Mouse (Mus musculus): Measurements from ENCODE around the gene Iqschfp. TPM values are rescaled to one million over a fixed set of nuclear protein-coding genes. Genes with fewer than 3 reads are reported as not detected.

The Iqschfp gene
- polyA plus RNA-seq, 1 experiment = 1.1 TPM

DNA sequence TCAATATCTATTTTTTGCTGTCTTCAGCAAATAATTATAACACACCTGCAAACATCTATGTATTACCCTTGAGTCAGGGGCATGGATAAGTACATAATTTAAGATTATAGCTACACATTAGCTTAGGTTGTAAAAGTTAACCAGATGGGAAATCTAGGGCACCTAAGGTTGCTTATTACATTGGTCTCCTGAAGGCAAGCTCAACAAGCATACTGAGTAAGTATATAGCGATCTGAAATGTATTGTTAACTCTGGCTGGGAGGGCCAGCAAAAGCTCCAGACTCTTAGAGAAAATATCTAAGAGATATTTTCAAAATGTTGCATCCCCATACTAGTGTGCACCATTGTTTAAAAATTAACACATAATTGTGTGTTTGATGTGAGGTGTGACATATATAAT is 775.8 kb downstream of the Iqschfp start:
- Histone ChIP-seq H3K27ac (ENCODE audit: control insufficient read depth, insufficient read depth, low read depth, low read length) (no peak overlapping the region), H3K4me3 (ENCODE audit: control insufficient read depth, low read depth, low read length) (no peak overlapping the region), H3K36me3 (ENCODE audit: control insufficient read depth, insufficient read depth, low read length) (no peaks in the 10 kb centered on the region), H3K27me3 (ENCODE audit: control insufficient read depth, insufficient read depth, low read length) (no peaks in the 10 kb centered on the region), H3K4me1 (ENCODE audit: control insufficient read depth, insufficient read depth, low read length) (no peaks in the 10 kb centered on the region)
- TF ChIP-seq POLR2A (IDR thresholded peaks at IDR 0.05; ENCODE audit: control insufficient read depth, low read depth, low read length) (no peak), CTCF (IDR thresholded peaks at IDR 0.05; ENCODE audit: control insufficient read depth, insufficient read depth, insufficient replicate concordance, low read depth, low read length) (no peak)

DNA sequence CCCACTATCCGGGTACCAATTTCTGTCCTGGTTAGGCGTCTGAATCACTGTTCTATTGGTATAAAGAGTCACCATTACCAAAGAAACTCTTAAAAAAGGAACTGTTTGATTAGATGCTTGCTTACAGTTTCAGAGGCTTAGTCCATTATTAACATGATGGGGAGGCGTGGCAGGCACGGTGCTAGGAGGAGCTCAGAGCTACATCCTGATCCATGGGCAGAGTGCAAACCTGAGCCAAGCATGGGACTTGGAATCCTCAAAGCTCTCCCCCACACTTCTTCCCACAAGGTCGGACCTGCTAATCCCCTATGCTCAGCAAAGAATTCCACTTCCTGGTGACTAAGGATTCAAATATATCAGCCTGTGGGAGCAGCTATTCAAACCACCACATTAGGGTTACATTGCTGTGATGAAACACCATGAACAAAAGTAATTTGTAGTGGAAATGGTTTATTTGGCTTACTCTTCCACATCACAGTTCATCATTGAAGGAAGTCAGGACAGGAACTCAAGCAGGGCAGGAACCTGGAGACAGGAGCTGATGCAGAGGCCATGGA is 777.5 kb downstream of the Iqschfp start:
- H3K27ac ChIP-seq (ENCODE audit: control insufficient read depth, insufficient read depth, low read depth, low read length) = no peak overlapping the region
- no peaks in the 10 kb centered on the region for H3K27me3 ChIP-seq (ENCODE audit: control insufficient read depth, insufficient read depth, low read length)
- no peak for TF ChIP-seq POLR2A (IDR thresholded peaks at IDR 0.05; ENCODE audit: control insufficient read depth, low read depth, low read length)
- no peaks in the 10 kb centered on the region for H3K4me1 ChIP-seq (ENCODE audit: control insufficient read depth, insufficient read depth, low read length)
- H3K36me3 ChIP-seq (ENCODE audit: control insufficient read depth, insufficient read depth, low read length) = no peaks in the 10 kb centered on the region
- no peak overlapping the region for H3K4me3 ChIP-seq (ENCODE audit: control insufficient read depth, low read depth, low read length)

DNA sequence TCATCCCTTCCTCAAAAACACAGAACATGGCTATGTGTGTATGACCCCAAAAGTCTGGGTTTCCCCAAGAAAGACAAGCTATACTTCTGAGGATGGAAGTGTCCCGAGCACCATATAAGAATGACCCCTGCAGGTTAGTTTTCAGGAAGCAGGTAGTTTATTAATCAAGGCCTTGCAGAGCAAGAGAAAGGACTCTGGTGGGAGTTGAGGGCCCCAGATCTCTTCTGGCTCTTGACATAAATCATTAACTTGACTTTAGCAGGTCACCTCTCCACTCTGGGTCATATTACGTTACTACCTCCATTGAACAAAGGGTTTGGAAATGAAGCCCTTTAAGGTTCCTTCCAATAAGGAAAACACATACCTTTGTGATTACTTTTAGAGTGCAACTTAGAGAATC is 782.7 kb downstream of the Iqschfp start:
- no peaks in the 10 kb centered on the region for H3K27me3 ChIP-seq (ENCODE audit: control insufficient read depth, insufficient read depth, low read length)
- H3K27ac ChIP-seq (ENCODE audit: control insufficient read depth, insufficient read depth, low read depth, low read length) = no peak overlapping the region
- TF ChIP-seq POLR2A (IDR thresholded peaks at IDR 0.05; ENCODE audit: control insufficient read depth, low read depth, low read length) (no peak), CTCF (IDR thresholded peaks at IDR 0.05; ENCODE audit: control insufficient read depth, insufficient read depth, insufficient replicate concordance, low read depth, low read length) (no peak)
- H3K36me3 ChIP-seq (ENCODE audit: control insufficient read depth, insufficient read depth, low read length) = no peaks in the 10 kb centered on the region
- peaks cover 5% of the 10 kb centered on the region for H3K4me1 ChIP-seq (ENCODE audit: control insufficient read depth, insufficient read depth, low read length)
- no peak overlapping the region for H3K4me3 ChIP-seq (ENCODE audit: control insufficient read depth, low read depth, low read length)

DNA sequence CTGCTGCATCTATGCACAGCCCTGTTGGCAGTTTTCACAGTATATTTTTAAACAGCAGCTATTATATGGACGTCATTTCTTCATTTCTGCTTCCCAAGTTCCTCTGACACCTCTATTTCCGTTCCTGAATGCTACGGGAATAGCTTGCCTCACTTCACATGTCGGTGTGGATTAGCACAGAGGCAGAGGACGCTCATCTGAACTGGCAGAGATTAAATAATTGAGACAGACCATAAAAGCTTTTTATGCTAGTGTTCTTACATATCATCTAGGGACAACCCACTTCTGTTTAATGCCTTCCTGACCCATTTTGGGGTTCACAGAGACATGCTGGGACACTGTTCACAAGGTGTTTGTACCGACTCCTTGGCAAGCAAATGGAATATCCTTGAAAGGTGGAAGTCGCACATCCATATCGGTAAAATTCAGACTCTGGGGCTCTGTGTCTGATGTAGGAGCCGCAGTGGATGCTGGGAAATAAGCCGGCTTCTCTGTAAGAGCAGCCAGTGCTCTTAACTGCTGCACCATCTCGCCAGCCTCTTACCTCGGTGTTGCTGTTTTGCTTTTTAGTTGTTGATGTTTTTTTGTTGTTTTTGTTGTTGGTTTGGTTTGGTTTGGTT is 783.3 kb downstream of the Iqschfp start:
- H3K4me1 ChIP-seq (ENCODE audit: control insufficient read depth, insufficient read depth, low read length) = peaks cover 5% of the 10 kb centered on the region
- no peaks in the 10 kb centered on the region for H3K36me3 ChIP-seq (ENCODE audit: control insufficient read depth, insufficient read depth, low read length)
- H3K27me3 ChIP-seq (ENCODE audit: control insufficient read depth, insufficient read depth, low read length) = no peaks in the 10 kb centered on the region
- no peak overlapping the region for H3K27ac ChIP-seq (ENCODE audit: control insufficient read depth, insufficient read depth, low read depth, low read length)
- no peak overlapping the region for H3K4me3 ChIP-seq (ENCODE audit: control insufficient read depth, low read depth, low read length)
- TF ChIP-seq CTCF (IDR thresholded peaks at IDR 0.05; ENCODE audit: control insufficient read depth, insufficient read depth, insufficient replicate concordance, low read depth, low read length) = no peak
- TF ChIP-seq POLR2A (IDR thresholded peaks at IDR 0.05; ENCODE audit: control insufficient read depth, low read depth, low read length) = no peak

Other genes with a start within 250 kb of the Iqschfp start
- gene Iqcj, start within 50 bp of the Iqschfp start, polyA plus RNA-seq (2012; rRNA removed) = 0.26 and 0.45 TPM in 2 replicates
- 1.5 and 2.5 TPM in 2 replicates for gene Schip1, start 172.6 kb downstream of the Iqschfp start, polyA plus RNA-seq (2012; rRNA removed)